Comparison of ENCODE assay signal across 12 mouse cellular contexts in genomic region chr9:66876577-66876976, GRCm38 (mm10). TPM values are rescaled to one million over a fixed set of nuclear protein-coding genes. Genes with fewer than 3 reads are reported as not detected.
DNase-seq lines count a peak whose midpoint lies in the region; ATAC-seq lines count a peak whose summit lies in the region.
"Had no signal": no experiment of that assay in that cellular context is flagged by ENCODE, and none has a peak within 500 bp of the region (broad histone marks: within the 10 kb centered on the region; RNA-seq: fewer than 3 reads in every experiment).

No protein-coding gene starts in this region.

- H3K36me3 ChIP-seq in heart, embryonic 13.5 days = peaks cover 13% of the 10 kb centered on the region; the same call in 1 of the 2 replicates
- H3K36me3 ChIP-seq in lung, embryonic 16.5 days (ENCODE audit: control insufficient read depth, insufficient read depth, low read length) = no peaks in the 10 kb centered on the region; the same call in 1 of the 2 replicates
- peaks cover 25% of the 10 kb centered on the region for H3K36me3 ChIP-seq in forebrain, embryonic 10.5 days (replicated peaks)
- H3K36me3 ChIP-seq in hindbrain, embryonic 13.5 days = peaks cover 6% of the 10 kb centered on the region

- H3K27ac ChIP-seq in heart, embryonic 13.5 days (replicated peaks) = peak overlapping the region; percentile 29; the same call in 1 of the 2 replicates
- H3K27ac ChIP-seq in lung, embryonic 16.5 days (ENCODE audit: low read length) = no peak overlapping the region
- H3K27ac ChIP-seq in forebrain, embryonic 10.5 days = no peak overlapping the region
- no peak overlapping the region for H3K27ac ChIP-seq in hindbrain, embryonic 13.5 days
- H3K27ac ChIP-seq: heart, embryonic 15.5 days; liver, embryonic 13.5 days had no signal

- 59% methylated on average over 5 of the region's 5 CpGs for WGBS in heart, embryonic 13.5 days
- WGBS in lung, embryonic 16.5 days = 40% methylated on average over 5 of the region's 5 CpGs
- 86% methylated on average over 5 of the region's 5 CpGs for WGBS in forebrain, embryonic 10.5 days
- WGBS in hindbrain, embryonic 13.5 days = 92% methylated on average over 5 of the region's 5 CpGs

- no peak overlapping the region for H3K4me3 ChIP-seq in heart, embryonic 13.5 days
- H3K4me3 ChIP-seq in lung, embryonic 16.5 days (ENCODE audit: low read length) = no peak overlapping the region
- H3K4me3 ChIP-seq in forebrain, embryonic 10.5 days = no peak overlapping the region
- no peak overlapping the region for H3K4me3 ChIP-seq in hindbrain, embryonic 13.5 days
- H3K4me3 ChIP-seq: heart, embryonic 15.5 days; liver, embryonic 13.5 days had no signal

- no peaks in the 10 kb centered on the region for H3K27me3 ChIP-seq in heart, embryonic 13.5 days (replicated peaks)
- no peaks in the 10 kb centered on the region for H3K27me3 ChIP-seq in lung, embryonic 16.5 days (ENCODE audit: control insufficient read depth, insufficient read depth, low read depth, low read length)
- no peaks in the 10 kb centered on the region for H3K27me3 ChIP-seq in forebrain, embryonic 10.5 days (ENCODE audit: poor library complexity, severe bottlenecking)
- H3K27me3 ChIP-seq in hindbrain, embryonic 13.5 days = no peaks in the 10 kb centered on the region
- H3K27me3 ChIP-seq: CH12.LX; heart, embryonic 15.5 days; liver, embryonic 13.5 days had no signal

- no peaks in the 10 kb centered on the region for H3K9me3 ChIP-seq in heart, embryonic 13.5 days
- peaks cover 5% of the 10 kb centered on the region; the same call in 1 of the 2 replicates for H3K9me3 ChIP-seq in lung, embryonic 16.5 days (ENCODE audit: control insufficient read depth, low read length)
- peaks cover 10% of the 10 kb centered on the region; the same call in 1 of the 2 replicates for H3K9me3 ChIP-seq in forebrain, embryonic 10.5 days
- H3K9me3 ChIP-seq in hindbrain, embryonic 13.5 days = peaks cover 13% of the 10 kb centered on the region

- intact Hi-C loops in gastrocnemius, postnatal 14 days (cut with DNase I; ENCODE audit: low total_unique reads) = no loop called here

- peaks cover 16% of the 10 kb centered on the region for H3K4me1 ChIP-seq in heart, embryonic 13.5 days
- H3K4me1 ChIP-seq in lung, embryonic 16.5 days (replicated peaks; ENCODE audit: control insufficient read depth, insufficient read depth, low read length) = 0 out of 2 replicates have a peak, but pooled peaks cover 5% of the 10 kb centered on the region
- no peaks in the 10 kb centered on the region for H3K4me1 ChIP-seq in forebrain, embryonic 10.5 days
- peaks cover 14% of the 10 kb centered on the region for H3K4me1 ChIP-seq in hindbrain, embryonic 13.5 days (replicated peaks)

- H3K9ac ChIP-seq in heart, embryonic 13.5 days = no peak overlapping the region
- no peak overlapping the region for H3K9ac ChIP-seq in lung, embryonic 16.5 days (ENCODE audit: low read length)
- no peak overlapping the region for H3K9ac ChIP-seq in hindbrain, embryonic 13.5 days
- H3K9ac ChIP-seq: heart, embryonic 15.5 days; liver, embryonic 13.5 days had no signal

- no peak for ATAC-seq in heart, embryonic 13.5 days (ENCODE audit: extremely low read depth, insufficient number of reproducible peaks, low FRiP score, low TSS enrichment)
- ATAC-seq in lung, embryonic 16.5 days (ENCODE audit: low read depth) = peak; percentile 76
- no peak for ATAC-seq in hindbrain, embryonic 13.5 days (ENCODE audit: low FRiP score)

- DNase-seq in gastrocnemius, postnatal 14 days = peak; percentile 35
- DNase-seq in gastrocnemius, postnatal 4 days (ENCODE audit: low spot score in 2 of 2) = no peak
- DNase-seq in Muller cell, postnatal 12 days (ENCODE audit: inconsistent ontology term) = peak; percentile 57
- no peak for DNase-seq in forebrain, embryonic 10.5 days (ENCODE audit: extremely low spot score, low spot score)
- DNase-seq in spleen, postnatal 14 days (ENCODE audit: low spot score in 2 of 2) = no peak
- DNase-seq: cerebellum, adult 11-12 months; liver, embryonic 13.5 days had no signal

- H3K4me2 ChIP-seq in heart, embryonic 13.5 days = no peak overlapping the region
- no peak overlapping the region for H3K4me2 ChIP-seq in lung, embryonic 16.5 days (ENCODE audit: low read depth, low read length)
- no peak overlapping the region for H3K4me2 ChIP-seq in hindbrain, embryonic 13.5 days
- H3K4me2 ChIP-seq: heart, embryonic 15.5 days; liver, embryonic 13.5 days had no signal

RNA-seq across cellular contexts. Expression of gene Aph1c, which starts 42.1 kb away (rescaled TPM):
- total RNA-seq in gastrocnemius, postnatal 14 days (2021) = 1 to 10 TPM in 1 of 2 experiments, under 1 TPM in 1; 0.92 to 1.2 TPM
- total RNA-seq in gastrocnemius, postnatal 4 days (2021) = under 1 TPM; 0.80 to 0.98 TPM
- polyA plus RNA-seq in heart, embryonic 13.5 days (2015; fragmentation: Nextera tagmentation; extraction: Ambion mirVana) = 1.7 and 1.8 TPM in 2 replicates
- polyA plus RNA-seq in lung, embryonic 16.5 days (2015; fragmentation: Nextera tagmentation; extraction: Ambion mirVana) = 6.1 and 8.7 TPM in 2 replicates
- 1.00 and 1.5 TPM in 2 replicates for polyA plus RNA-seq in forebrain, embryonic 10.5 days (2016; fragmentation: Nextera tagmentation; extraction: Ambion mirVana)
- 4.0 and 5.4 TPM in 2 replicates for polyA plus RNA-seq in hindbrain, embryonic 13.5 days (2015; fragmentation: Nextera tagmentation; extraction: Ambion mirVana)

RNA-seq across cellular contexts. Expression of gene Rab8b, which starts 42.9 kb away (rescaled TPM):
- 1 to 10 TPM; 9.5 to 9.8 TPM for total RNA-seq in gastrocnemius, postnatal 14 days (2021)
- total RNA-seq in gastrocnemius, postnatal 4 days (2021) = 10 to 100 TPM; 20.3 to 20.6 TPM
- 15.1 and 17.1 TPM in 2 replicates for polyA plus RNA-seq in heart, embryonic 13.5 days (2015; fragmentation: Nextera tagmentation; extraction: Ambion mirVana)
- 28.8 and 30.4 TPM in 2 replicates for polyA plus RNA-seq in lung, embryonic 16.5 days (2015; fragmentation: Nextera tagmentation; extraction: Ambion mirVana)
- 33.4 and 34.0 TPM in 2 replicates for polyA plus RNA-seq in forebrain, embryonic 10.5 days (2016; fragmentation: Nextera tagmentation; extraction: Ambion mirVana)
- polyA plus RNA-seq in hindbrain, embryonic 13.5 days (2015; fragmentation: Nextera tagmentation; extraction: Ambion mirVana) = 37.6 and 38.4 TPM in 2 replicates

Comparison
In these comparisons a context has a peak if more than half of its experiments do, and no peak if none do; other contexts are left out.
1. DNase-seq: peak in gastrocnemius, postnatal 14 days (single experiment) and Muller cell, postnatal 12 days (single experiment); none in gastrocnemius, postnatal 4 days (0 of 2), forebrain, embryonic 10.5 days (single experiment) and spleen, postnatal 14 days (0 of 2).